Mouse (Mus musculus): Measurements from ENCODE around the gene Fhad1. TPM values are rescaled to one million over a fixed set of nuclear protein-coding genes. Genes with fewer than 3 reads are reported as not detected.
"Not testable (repeated sequence)": the region's sequence is repeated elsewhere in the genome, so short reads cannot be mapped to it uniquely, and the experiment has no call there.

Fhad1 gene
- total RNA-seq, 2 experiments from 2014 or later = 8.7 to 8.8 TPM

DNA sequence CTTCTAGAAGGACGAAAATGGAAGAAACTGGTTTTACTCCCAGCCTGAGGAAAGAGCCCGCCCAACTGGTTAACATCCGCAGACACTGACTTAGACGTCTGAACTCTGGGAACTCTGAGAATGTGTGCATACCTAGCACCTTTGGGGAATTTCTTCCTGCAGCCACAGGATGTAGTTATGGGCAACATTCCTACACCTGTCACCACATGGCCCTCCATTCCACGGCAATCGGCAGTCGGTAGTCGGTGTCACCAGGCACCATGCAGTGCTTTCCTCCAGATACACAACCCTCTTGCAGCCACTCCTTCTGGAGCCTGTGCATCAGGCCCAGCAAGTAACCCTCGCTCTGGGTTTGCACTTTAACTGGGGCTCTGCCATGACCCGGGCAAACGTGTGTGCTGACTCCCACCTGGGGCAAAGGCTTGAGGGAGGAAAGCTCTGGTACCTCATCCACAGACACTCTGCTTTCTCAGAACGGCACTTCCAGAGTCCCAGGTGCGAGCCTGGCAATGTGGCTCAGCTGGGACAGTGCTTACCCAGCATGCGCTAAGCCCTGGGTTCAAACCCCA is 30.8 kb upstream of the Fhad1 start:
- no peak for DNase-seq (ENCODE audit: extremely low spot score in 1 of 2, low spot score in 1 of 2)

DNA sequence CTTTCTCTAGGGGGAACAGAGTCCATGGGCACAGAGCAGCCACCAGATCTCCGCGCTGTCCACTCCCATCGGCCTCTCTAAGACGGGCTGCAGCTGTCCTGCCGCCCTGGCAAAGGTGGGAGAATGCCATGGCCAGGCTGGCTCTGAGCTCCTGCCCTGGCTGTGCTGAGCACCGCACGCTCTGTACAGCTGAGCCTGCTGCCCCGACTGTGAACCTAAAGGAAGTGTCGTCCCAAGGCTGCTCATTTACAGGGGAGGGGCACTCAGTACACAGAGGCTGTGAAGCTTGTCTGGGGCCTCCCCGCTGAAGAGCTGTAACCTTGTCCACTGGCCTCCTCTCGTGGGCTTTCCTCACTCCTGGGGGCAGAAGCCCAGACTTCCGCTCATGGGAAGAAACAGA is 29.6 kb upstream of the Fhad1 start:
- no peak for DNase-seq (ENCODE audit: extremely low spot score in 1 of 2, low spot score in 1 of 2)

DNA sequence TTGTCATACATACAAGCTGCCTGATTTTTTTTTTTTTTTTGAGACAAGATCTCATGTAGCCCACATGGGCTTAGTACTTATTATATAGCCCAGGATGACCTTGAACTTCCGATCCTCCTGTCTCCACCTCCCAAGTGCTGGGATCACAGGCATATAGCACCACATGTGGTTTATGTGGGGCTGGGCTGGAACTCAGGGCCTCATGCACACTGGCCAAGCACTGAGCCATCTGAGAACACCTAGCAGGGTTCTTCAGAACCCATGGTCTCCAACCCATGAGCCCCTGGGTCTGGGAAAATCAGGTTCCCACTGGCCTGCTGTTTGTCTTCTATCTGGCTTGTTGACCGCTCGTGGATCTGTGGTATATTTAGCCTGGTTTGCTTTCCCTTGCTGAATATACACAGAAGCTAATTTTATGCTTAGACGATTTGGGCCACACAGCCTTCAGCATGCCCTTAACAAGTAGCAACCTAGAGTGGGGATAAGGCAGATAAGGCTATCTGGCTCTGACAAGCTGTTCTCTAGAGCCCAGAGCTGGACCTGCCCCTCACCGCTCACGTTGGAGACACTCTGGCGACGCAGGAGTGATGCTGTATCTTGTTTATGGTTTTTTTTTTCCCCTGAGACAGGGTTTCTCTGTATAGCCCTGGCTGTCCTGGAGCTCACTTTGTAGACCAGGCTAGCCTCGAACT is 24.9 kb upstream of the Fhad1 start:
- DNase-seq (ENCODE audit: extremely low spot score in 1 of 2, low spot score in 1 of 2) = no peak

DNA sequence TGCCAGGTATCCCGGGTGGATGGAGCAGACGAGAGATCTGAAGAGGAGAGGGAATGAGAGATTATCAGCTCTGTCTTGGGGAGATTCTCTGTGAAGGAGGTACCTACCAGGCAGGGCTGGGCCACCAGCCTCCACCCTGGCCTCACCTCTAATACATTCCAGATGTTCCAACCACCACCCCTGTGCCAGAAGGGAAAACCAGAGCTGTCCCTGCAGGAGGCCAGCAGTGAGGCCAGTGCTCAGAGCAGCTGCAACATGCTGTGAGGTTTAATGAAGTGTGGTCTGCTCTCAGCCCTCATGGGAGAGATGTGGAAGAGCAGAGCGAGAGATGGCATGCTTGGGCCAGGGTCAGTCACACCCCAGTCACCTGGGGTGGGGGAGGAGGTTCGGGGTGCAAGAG is 23.0 kb upstream of the Fhad1 start:
- DNase-seq (ENCODE audit: extremely low spot score in 1 of 2, low spot score in 1 of 2) = no peak

DNA sequence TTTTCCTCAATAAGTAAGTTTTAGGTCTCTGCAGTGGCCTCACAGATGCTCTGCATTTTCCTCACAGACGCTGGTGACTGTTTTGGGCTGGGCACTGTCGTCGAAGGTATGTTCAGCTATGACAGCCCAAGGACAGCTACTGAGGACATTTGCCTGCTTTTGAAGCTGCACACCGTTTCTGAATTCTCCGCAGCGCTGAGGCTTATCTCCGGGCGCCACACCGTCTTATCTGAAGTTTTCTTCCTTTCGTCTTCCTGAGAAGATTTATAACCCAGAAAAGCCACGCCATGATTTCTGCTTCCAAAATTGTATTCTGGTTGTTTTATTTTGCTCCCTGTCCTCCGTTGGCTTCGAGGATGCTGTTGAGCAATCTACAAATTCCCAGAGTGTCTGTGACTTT is 13.7 kb upstream of the Fhad1 start:
- no peak for DNase-seq (ENCODE audit: extremely low spot score in 1 of 2, low spot score in 1 of 2)

DNA sequence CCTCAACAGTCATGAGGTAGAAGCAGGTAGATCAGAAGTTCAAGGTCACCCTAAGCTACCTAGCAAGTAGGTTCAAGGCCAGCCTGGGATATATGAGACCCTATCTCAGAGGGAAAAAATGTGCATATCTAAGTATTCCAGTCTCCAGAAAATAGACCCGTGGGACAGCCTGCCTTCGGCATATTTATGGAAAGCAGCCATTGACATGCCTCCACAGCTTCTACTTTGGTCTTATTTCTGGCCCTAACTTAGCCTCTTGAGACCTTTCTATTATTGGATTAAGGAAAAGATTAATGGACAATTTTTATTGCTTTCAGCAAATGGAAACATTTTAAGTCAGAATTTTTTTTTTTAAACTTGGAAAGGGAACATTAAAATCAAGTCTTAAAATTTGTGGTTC is 12.1 kb upstream of the Fhad1 start:
- no peak for DNase-seq (ENCODE audit: extremely low spot score in 1 of 2, low spot score in 1 of 2)

DNA sequence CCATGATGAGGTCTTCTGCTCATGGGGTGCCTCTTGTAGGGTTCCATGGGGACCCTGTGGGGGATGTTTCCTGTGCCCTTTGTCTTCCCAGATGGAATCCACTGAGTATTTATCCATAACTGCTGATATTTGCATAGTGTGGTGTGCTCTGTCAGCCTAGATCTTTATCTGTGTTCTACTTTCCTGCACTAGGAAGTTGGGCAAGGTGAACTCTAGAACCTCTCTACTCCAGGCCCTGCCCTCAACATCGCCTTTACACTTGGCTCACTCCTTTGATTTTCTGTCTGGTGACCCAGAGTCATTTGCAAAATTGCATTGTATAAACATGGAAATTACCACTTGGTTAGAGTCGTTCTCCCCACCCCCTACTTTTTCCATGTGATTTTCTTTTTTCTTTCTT is 9.7 kb upstream of the Fhad1 start:
- DNase-seq (ENCODE audit: extremely low spot score in 1 of 2, low spot score in 1 of 2) = no peak

DNA sequence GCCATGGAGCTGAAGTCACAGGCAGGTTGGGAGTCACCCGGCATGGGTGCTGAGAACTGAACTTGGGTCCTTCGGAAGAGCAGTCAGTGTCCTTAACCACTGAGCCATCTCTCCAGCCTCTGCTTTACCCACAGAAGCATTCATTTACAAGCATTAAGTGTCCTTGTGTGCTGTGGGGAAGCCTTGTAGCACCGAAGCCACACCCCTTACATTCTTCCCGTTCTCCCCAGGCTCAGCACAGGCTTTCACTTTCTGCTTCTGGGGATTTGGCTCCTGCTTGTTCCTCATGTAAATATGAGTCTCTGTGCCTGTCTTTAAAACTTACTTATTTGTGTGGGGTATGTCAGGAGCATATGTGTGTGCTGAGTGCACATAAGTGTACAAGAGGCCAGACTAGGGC is 8.3 kb upstream of the Fhad1 start:
- DNase-seq (ENCODE audit: extremely low spot score in 1 of 2, low spot score in 1 of 2) = no peak

DNA sequence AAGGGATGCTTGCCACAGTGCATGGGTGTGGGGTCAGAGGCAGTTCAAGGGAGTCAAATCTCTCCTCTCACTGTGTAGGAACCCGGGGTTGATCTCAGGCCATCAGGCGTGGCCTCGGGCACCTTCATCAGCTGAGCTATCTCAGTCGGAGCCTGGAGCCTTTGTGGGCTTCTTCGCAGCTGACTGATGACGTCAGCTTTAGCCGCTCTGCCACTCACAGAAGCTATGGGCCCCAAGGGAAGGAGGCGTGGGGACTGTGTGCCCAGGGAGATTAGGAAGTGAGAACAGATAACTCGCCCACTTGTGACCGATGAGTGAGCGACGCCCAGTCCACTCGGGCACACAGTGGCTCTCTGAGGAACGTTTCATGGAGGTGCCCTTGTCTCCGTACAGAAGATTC is 2.8 kb upstream of the Fhad1 start:
- no peak for DNase-seq (ENCODE audit: extremely low spot score in 1 of 2, low spot score in 1 of 2)

DNA sequence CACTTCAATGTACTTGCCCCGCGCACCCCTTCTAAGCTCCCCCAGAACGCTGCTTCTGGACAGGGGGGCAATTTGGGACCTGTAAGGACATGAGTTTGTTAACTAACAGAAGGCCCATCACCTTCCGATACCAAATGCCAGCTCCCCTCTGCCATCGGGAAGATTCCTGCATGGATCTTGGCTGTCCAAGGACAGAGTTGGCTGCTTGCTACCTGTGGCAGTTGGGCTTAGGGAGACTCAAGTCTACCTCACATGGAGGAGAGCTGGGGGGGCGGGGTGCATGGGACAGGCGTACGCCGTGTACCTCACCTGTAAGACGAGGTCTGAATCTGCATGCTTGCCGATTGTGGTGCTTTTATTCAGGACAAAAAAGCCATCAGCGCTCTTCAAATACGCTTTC is 3.6 kb downstream of the Fhad1 start:
- no peak for DNase-seq (ENCODE audit: extremely low spot score in 1 of 2, low spot score in 1 of 2)

DNA sequence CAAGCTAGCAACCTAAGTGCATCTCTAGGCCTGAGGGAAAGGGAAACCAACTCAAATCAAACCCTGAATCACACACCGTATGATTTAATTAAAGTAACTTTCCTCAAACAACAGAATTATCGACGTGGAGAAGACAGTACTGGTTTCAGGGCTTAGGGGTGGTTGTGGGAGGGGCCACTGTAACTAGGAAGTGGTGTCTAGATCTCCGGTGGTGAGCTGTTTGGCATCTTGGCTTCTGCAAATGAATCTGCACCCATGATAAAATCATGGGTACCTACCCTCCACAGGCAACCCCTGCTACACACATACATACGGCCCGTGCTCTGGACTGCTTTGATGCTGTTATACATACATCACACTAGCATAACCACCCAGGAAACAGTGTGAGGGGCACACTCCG is 4.4 kb downstream of the Fhad1 start:
- no peak for DNase-seq (ENCODE audit: extremely low spot score in 1 of 2, low spot score in 1 of 2)

DNA sequence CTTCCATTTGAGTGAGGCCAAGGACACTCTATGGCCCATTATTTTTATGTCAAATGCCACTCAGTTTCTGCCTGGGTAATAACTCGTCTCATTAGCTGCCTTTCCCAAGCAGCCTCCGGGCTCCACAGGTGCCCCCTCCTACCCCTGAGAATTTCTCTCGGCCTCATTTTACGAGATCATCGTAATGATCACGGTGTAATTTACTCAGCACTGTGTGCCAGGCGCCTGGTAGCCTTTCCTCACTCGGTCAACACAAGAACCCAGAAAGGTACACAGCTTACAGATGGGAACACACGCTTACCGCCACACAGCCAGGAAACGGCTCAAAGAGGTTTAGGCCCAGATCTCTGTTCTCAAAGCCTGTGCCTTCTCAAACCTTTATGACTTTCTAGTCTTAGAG is 6.7 kb downstream of the Fhad1 start:
- no peak for DNase-seq (ENCODE audit: extremely low spot score in 1 of 2, low spot score in 1 of 2)

DNA sequence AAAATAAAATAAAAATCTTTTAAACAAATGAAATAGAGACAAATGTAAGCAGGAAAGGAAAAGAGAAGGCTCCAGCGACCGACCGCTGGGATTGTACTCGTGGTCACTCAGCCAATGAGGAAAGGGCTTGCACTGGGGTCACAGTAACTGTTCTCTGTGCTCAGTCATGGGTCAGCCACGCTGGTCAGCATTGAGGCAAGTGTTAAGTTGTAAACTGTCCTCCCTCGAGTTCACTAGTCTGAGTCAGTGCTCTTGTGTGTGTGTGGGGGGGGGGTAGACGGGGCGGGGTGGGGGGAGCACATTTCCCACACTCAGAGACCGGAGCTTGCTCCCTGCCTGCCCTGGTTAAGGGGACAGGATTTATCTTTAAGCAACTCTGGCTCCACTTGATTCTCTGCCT is 14.3 kb downstream of the Fhad1 start:
- no peak for DNase-seq (ENCODE audit: extremely low spot score in 1 of 2, low spot score in 1 of 2)

DNA sequence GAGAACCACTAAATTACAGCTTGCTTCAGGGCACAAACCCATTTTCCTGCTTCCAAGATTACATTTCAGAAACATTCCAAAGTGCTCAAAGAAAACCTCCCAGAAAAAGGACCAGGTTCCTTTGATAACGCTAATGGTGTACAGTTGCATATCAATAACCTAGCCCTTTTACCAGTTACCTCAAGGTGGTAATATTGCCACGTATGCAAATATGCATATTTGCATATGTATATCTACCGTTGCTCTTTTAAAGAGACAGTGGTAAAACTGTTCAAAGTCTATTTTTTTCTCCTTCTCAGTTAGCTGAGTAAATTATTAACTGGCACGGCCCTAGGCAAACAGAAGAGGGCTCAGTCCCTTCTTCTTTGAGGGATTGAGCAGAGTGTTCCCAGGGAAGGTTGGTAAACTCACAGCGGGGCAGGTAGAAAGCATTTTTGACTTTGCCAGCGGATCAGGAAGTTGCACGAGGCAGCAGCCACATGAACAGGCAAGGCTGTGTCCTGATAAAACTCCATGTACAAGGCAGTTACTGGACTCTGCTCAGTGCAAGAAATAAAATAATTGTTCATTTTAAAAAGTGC is 15.3 kb downstream of the Fhad1 start:
- DNase-seq (ENCODE audit: extremely low spot score in 1 of 2, low spot score in 1 of 2) = no peak

DNA sequence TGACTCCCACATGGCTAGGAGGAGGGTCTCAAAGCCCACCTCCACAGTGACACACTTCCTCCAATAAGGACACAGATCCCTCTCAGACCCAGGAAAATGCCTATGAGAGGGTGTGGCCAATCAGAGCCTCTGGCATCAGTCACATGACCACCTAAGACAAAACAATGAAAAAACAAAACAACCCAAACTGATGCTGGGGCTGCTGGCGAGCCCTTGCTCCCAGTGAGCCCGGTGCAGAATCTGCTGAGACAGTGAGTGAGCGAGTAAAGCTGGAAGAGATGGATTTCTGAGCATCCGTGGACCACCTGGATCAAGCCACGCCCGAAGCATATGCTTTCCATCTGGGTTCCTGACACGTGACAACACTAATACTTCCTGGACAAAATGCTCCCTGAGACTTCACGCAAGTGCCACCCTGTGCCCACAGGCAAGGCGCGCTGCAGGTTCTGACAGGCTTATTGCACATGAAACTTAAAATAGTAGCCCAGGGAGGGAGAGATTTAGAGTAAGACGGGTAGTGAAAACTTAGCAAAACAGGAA is 16.5 kb downstream of the Fhad1 start:
- no peak for DNase-seq (ENCODE audit: extremely low spot score in 1 of 2, low spot score in 1 of 2)

DNA sequence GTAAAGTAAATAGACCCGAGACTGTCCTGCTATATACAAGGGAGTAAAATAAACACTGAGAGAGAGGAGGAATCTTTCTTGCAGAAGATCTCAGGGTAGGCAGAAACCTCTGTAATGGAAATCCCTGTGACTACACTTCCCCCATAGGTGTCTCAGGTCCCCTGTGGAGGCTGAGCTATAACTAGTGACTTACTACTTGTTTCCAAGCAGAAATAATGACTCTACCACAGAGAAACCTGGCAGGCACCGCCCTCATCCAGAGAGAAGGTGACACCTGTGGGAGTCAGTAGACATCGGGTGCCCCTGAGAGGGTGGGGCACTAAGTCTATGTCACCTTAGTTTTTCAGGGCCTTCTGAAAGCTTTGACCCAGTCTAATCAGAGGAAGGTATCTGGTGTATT is 18.0 kb downstream of the Fhad1 start:
- no peak for DNase-seq (ENCODE audit: extremely low spot score in 1 of 2, low spot score in 1 of 2)

DNA sequence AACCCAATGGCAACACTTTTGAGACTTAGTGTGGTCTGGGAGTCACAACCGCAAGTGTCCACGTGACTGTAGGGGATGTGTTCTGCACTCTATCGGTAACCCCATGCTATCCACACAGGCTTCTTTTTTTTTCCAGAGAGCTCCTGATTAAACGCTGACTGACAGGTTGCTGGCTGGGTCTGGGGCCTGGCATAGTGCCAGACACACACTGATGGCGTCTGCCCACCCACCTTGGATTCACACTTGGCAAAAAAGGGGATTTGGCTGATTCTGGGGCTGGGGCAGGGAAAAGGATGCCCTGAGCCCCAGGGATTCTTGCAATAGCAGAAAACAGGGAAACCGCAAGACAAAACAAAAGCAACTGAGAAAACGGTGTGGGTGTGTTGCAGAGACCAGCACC is 18.8 kb downstream of the Fhad1 start:
- no peak for DNase-seq (ENCODE audit: extremely low spot score in 1 of 2, low spot score in 1 of 2)

DNA sequence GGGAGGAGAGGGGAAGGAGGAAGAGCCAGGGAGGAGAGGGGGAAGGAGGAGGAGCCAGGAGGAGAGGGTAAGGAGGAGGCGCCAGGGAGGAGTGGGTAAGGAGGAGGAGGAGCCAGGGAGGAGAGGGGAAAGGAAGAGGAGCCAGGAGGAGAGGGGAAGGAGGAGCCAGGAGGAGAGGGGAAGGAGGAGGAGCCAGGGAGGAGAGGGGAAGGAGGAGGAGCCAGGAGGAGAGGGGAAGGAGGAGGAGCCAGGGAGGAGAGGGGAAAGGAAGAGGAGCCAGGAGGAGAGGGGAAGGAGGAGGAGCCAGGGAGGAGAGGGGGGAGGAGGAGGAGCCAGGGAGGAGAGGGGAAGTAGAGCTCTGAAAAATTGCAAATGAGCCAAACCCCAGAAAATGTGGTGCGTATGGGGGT is 20.8 kb downstream of the Fhad1 start:
- not testable (repeated sequence) for DNase-seq (ENCODE audit: extremely low spot score in 1 of 2, low spot score in 1 of 2)

DNA sequence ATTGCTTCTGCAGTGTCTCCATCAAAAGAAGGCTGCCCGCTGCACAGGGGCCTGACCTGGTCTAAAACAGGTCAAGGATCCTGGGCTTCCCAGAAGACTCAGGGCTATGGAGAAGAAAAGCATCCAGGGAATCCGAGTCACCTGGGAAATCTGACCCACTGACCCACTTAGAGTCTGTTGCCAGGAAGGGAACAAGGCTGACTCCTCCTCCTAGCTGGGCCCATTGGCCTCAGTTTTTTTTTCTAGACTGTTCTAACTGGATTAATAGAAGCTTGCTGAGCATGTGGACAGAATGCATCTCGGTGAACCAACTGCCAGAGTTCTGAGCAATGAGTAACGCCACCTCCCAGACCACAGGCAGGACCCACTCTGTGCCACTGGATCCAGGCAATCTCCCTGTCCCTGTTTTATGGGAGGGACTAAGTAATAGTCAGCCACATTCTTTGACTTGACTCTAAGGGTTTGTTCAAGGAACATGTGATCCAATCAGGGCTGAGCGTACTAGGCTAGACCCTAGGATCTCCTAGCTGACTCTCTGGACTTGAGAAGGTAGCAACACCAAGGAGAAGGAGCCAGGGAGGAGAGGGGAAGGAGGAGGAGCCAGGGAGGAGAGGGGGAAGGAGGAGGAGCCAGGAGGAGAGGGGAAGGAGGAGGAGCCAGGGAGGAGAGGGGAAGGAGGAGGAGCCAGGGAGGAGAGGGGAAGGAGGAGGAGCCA is 21.4 kb downstream of the Fhad1 start:
- no peak for DNase-seq (ENCODE audit: extremely low spot score in 1 of 2, low spot score in 1 of 2)

DNA sequence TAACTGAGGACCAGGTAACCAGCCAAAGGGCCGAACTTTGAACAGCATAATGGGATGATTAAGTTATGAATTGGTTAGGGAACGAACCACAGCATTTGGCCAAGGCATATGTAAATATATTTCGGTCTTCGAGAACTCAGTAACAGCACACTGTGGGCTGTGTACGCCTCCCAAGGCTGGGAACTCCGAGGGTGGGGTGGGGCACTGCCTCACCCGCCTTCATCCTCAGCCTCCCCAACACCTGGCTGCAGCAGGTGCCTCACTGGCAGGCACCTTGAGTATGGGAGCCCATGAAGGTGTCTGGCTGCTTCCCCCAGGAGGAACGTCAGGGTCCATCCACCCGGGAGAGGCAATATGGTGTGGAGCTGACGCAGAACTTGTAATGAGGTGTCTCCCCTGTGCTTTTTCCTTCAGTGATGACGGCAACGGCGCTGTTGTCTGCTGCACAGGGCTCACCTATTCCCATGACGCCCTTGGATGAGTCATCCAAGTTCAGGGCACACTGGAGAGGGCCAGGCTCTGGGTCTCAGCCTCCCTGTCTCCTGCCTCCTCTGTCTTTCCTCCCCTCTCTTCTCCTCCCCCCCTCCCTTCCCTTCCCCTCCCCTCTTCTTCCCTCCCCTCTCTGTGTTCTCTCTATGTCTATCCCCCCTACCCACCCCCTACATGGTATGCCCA is 22.2 kb downstream of the Fhad1 start:
- no peak for DNase-seq (ENCODE audit: extremely low spot score in 1 of 2, low spot score in 1 of 2)

DNA sequence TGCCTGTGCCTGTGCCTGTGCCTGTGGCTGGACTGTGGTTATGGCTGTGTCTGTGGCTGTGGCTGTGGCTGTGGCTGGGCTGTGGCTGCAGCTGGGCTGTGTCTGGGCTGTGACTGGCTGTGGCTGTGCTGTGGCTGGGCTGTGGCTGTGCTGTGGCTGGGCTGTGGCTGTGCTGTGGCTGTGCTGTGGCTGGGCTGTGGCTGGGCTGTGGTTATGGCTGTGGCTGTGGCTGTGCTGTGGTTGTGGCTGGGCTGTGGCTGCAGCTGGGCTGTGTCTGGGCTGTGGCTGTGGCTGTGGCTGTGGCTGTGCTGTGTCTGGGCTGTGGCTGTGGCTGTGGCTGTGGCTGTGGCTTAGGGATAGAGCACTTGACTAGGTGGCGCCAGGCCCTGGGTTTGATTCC is 26.7 kb downstream of the Fhad1 start:
- no peak for DNase-seq (ENCODE audit: extremely low spot score in 1 of 2, low spot score in 1 of 2)

Measured in layer of hippocampus, postnatal 25 days (tissue).